Mouse (Mus musculus): Measurements from ENCODE around the gene Gm3435. TPM values are rescaled to one million over a fixed set of nuclear protein-coding genes. Genes with fewer than 3 reads are reported as not detected.
A peak's percentile ranks its signal among the peaks of the same experiment; 100 is the strongest.
"Not testable (repeated sequence)": the region's sequence is repeated elsewhere in the genome, so short reads cannot be mapped to it uniquely, and the experiment has no call there.

The Gm3435 gene
- polyA plus RNA-seq, 1 experiment from 2014 or later = 4.5 TPM

- not testable (repeated sequence) for DNase-seq (ENCODE audit: low spot score); H3K9me3 ChIP-seq (ENCODE audit: control insufficient read depth, low read length); ATAC-seq (replicated peaks; ENCODE audit: low FRiP score, low TSS enrichment, low read depth); H3K4me2 ChIP-seq (ENCODE audit: low read length); H3K4me1 ChIP-seq (replicated peaks; ENCODE audit: control insufficient read depth, insufficient read depth, low read length); H3K9ac ChIP-seq (ENCODE audit: low read length); H3K27ac ChIP-seq (ENCODE audit: low read depth); H3K4me3 ChIP-seq (ENCODE audit: low read depth, low read length); H3K27me3 ChIP-seq (replicated peaks; ENCODE audit: control insufficient read depth, insufficient read depth, low read length)
- peaks cover 24% of the 10 kb centered on the region for H3K36me3 ChIP-seq (ENCODE audit: control insufficient read depth, insufficient read depth, low read length)
- WGBS = 91% methylated on average over 9 of the region's 13 CpGs
Measured at GRCm38 (mm10) chr17:15053829-15054200, 43.8 kb downstream of the Gm3435 start.

GRCm38 (mm10) chr17:15055925-15056324 is 45.9 kb downstream of the Gm3435 start:
- ATAC-seq (replicated peaks; ENCODE audit: low FRiP score, low TSS enrichment, low read depth) (no peak), DNase-seq (ENCODE audit: low spot score) (no peak)
- no peaks in the 10 kb centered on the region for H3K9me3 ChIP-seq (ENCODE audit: control insufficient read depth, low read length)
- H3K36me3 ChIP-seq (ENCODE audit: control insufficient read depth, insufficient read depth, low read length) = peaks cover 37% of the 10 kb centered on the region
- no peak overlapping the region for H3K27ac ChIP-seq (ENCODE audit: low read depth)
- no peaks in the 10 kb centered on the region for H3K27me3 ChIP-seq (replicated peaks; ENCODE audit: control insufficient read depth, insufficient read depth, low read length)
- no peak overlapping the region for H3K4me2 ChIP-seq (ENCODE audit: low read length)
- no peaks in the 10 kb centered on the region for H3K4me1 ChIP-seq (replicated peaks; ENCODE audit: control insufficient read depth, insufficient read depth, low read length)
- H3K4me3 ChIP-seq (ENCODE audit: low read depth, low read length) = no peak overlapping the region
- 84% methylated on average over 4 of the region's 4 CpGs for WGBS
- H3K9ac ChIP-seq (ENCODE audit: low read length) = no peak overlapping the region

GRCm38 (mm10) chr17:15058161-15058591 is 48.2 kb downstream of the Gm3435 start:
- Histone ChIP-seq H3K27ac (ENCODE audit: low read depth) (no peak overlapping the region), H3K27me3 (replicated peaks; ENCODE audit: control insufficient read depth, insufficient read depth, low read length) (no peaks in the 10 kb centered on the region), H3K4me1 (replicated peaks; ENCODE audit: control insufficient read depth, insufficient read depth, low read length) (no peaks in the 10 kb centered on the region), H3K4me3 (ENCODE audit: low read depth, low read length) (no peak overlapping the region), H3K9ac (ENCODE audit: low read length) (no peak overlapping the region), H3K4me2 (ENCODE audit: low read length) (no peak overlapping the region), H3K9me3 (ENCODE audit: control insufficient read depth, low read length) (no peaks in the 10 kb centered on the region), H3K36me3 (ENCODE audit: control insufficient read depth, insufficient read depth, low read length) (peaks cover 47% of the 10 kb centered on the region)
- 84% methylated on average over 5 of the region's 5 CpGs for WGBS
- ATAC-seq (replicated peaks; ENCODE audit: low FRiP score, low TSS enrichment, low read depth) (no peak), DNase-seq (ENCODE audit: low spot score) (no peak)

DNA sequence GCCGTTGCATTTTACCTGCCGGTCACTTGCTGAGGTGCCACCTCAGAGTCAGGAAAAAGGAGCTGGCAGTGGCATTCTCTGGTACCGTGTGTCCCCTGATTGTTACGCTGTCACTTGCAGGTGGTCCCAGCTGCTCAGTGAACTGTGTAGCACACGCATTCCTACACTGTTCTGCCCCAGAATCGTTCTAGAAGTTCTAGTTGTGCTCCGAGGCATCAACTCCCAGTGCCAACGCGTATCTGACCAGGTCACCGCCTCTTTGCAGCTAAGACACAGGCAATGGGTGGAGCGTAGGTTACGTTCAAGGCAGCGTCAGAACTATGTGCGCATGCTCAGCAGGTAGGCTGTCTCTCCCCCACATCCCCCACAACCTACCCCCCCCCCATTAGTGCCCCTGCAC is 49.7 kb downstream of the Gm3435 start:
- no peak for ATAC-seq (replicated peaks; ENCODE audit: low FRiP score, low TSS enrichment, low read depth)
- no peak overlapping the region for H3K4me2 ChIP-seq (ENCODE audit: low read length)
- H3K9ac ChIP-seq (ENCODE audit: low read length) = no peak overlapping the region
- no peak overlapping the region for H3K27ac ChIP-seq (ENCODE audit: low read depth)
- 94% methylated on average over 14 of the region's 14 CpGs for WGBS
- H3K4me3 ChIP-seq (ENCODE audit: low read depth, low read length) = no peak overlapping the region
- no peaks in the 10 kb centered on the region for H3K9me3 ChIP-seq (ENCODE audit: control insufficient read depth, low read length)
- H3K36me3 ChIP-seq (ENCODE audit: control insufficient read depth, insufficient read depth, low read length) = peaks cover 58% of the 10 kb centered on the region
- no peaks in the 10 kb centered on the region for H3K27me3 ChIP-seq (replicated peaks; ENCODE audit: control insufficient read depth, insufficient read depth, low read length)
- no peaks in the 10 kb centered on the region for H3K4me1 ChIP-seq (replicated peaks; ENCODE audit: control insufficient read depth, insufficient read depth, low read length)
- no peak for DNase-seq (ENCODE audit: low spot score)

DNA sequence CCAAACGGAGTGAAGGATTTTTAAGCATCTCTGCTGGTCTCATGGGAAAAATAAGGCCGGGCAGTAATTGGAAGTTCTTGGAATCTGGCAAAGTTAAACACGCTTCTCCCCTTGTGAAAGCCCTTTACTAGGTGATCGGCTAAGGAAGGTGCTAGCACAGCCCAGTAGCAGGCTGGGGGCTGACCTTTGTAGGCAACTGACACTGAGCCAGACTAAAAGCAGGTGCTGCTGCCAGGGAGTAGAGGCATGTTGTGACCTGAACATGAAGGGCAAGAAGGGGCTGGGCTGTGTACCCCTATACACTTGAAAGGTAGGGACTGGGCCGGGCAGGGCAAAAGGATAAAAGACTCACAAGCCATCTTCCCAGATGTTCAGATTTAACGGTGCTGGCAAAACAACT is 50.4 kb downstream of the Gm3435 start:
- H3K27me3 ChIP-seq (replicated peaks; ENCODE audit: control insufficient read depth, insufficient read depth, low read length) = no peaks in the 10 kb centered on the region
- no peak overlapping the region for H3K9ac ChIP-seq (ENCODE audit: low read length)
- H3K27ac ChIP-seq (ENCODE audit: low read depth) = no peak overlapping the region
- H3K4me1 ChIP-seq (replicated peaks; ENCODE audit: control insufficient read depth, insufficient read depth, low read length) = no peaks in the 10 kb centered on the region
- WGBS = 88% methylated on average over 6 of the region's 6 CpGs
- H3K4me2 ChIP-seq (ENCODE audit: low read length) = no peak overlapping the region
- no peak overlapping the region for H3K4me3 ChIP-seq (ENCODE audit: low read depth, low read length)
- H3K36me3 ChIP-seq (ENCODE audit: control insufficient read depth, insufficient read depth, low read length) = peaks cover 58% of the 10 kb centered on the region
- ATAC-seq (replicated peaks; ENCODE audit: low FRiP score, low TSS enrichment, low read depth) (no peak), DNase-seq (ENCODE audit: low spot score) (no peak)
- H3K9me3 ChIP-seq (ENCODE audit: control insufficient read depth, low read length) = no peaks in the 10 kb centered on the region

GRCm38 (mm10) chr17:15065391-15066024 is 55.5 kb downstream of the Gm3435 start:
- peak overlapping the region; percentile 15; the same call in 1 of the 2 replicates for H3K4me2 ChIP-seq (ENCODE audit: low read length)
- H3K36me3 ChIP-seq (ENCODE audit: control insufficient read depth, insufficient read depth, low read length) = peaks cover 21% of the 10 kb centered on the region
- WGBS = 40% methylated on average over 13 of the region's 13 CpGs
- no peak overlapping the region for H3K9ac ChIP-seq (ENCODE audit: low read length)
- peaks cover 9% of the 10 kb centered on the region; the same call in 1 of the 2 replicates for H3K4me1 ChIP-seq (replicated peaks; ENCODE audit: control insufficient read depth, insufficient read depth, low read length)
- DNase-seq (ENCODE audit: low spot score) = peak; percentile 88
- H3K9me3 ChIP-seq (ENCODE audit: control insufficient read depth, low read length) = no peaks in the 10 kb centered on the region
- H3K27ac ChIP-seq (ENCODE audit: low read depth) = no peak overlapping the region
- no peaks in the 10 kb centered on the region for H3K27me3 ChIP-seq (replicated peaks; ENCODE audit: control insufficient read depth, insufficient read depth, low read length)
- H3K4me3 ChIP-seq (ENCODE audit: low read depth, low read length) = no peak overlapping the region
- peak; percentile 50; the same call in 1 of the 2 replicates for ATAC-seq (replicated peaks; ENCODE audit: low FRiP score, low TSS enrichment, low read depth)

GRCm38 (mm10) chr17:15066066-15066465 is 56.1 kb downstream of the Gm3435 start:
- Histone ChIP-seq H3K27ac (ENCODE audit: low read depth) (no peak overlapping the region), H3K36me3 (ENCODE audit: control insufficient read depth, insufficient read depth, low read length) (peaks cover 20% of the 10 kb centered on the region), H3K4me2 (ENCODE audit: low read length) (peak overlapping the region; percentile 15; the same call in 1 of the 2 replicates), H3K9me3 (ENCODE audit: control insufficient read depth, low read length) (no peaks in the 10 kb centered on the region), H3K4me3 (ENCODE audit: low read depth, low read length) (no peak overlapping the region), H3K27me3 (replicated peaks; ENCODE audit: control insufficient read depth, insufficient read depth, low read length) (no peaks in the 10 kb centered on the region), H3K4me1 (replicated peaks; ENCODE audit: control insufficient read depth, insufficient read depth, low read length) (peaks cover 9% of the 10 kb centered on the region; the same call in 1 of the 2 replicates), H3K9ac (ENCODE audit: low read length) (no peak overlapping the region)
- DNase-seq (ENCODE audit: low spot score) = no peak
- 46% methylated on average over 6 of the region's 6 CpGs for WGBS
- peak; percentile 55 for ATAC-seq (replicated peaks; ENCODE audit: low FRiP score, low TSS enrichment, low read depth)

DNA sequence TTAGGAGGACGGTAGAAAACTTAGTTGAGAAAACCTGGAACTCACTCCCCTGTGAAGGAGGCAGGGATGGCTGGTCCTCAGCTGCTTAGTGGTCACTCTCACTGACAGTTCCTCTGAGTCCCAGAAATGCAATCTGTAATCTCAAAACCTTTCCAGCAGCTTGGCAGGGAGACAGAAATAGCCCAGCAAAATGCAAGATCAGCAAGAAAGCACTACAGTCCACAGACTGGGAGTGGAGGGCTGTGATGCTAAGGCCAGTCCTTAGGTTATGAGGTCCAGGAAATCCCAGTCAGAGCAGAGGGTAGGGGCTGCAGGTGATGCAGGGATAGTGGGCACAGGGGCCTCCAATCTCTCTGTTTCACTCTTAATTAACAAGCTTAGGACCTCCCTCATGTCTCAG is 56.9 kb downstream of the Gm3435 start:
- Histone ChIP-seq H3K4me1 (replicated peaks; ENCODE audit: control insufficient read depth, insufficient read depth, low read length) (peaks cover 9% of the 10 kb centered on the region; the same call in 1 of the 2 replicates), H3K36me3 (ENCODE audit: control insufficient read depth, insufficient read depth, low read length) (peaks cover 14% of the 10 kb centered on the region), H3K4me3 (ENCODE audit: low read depth, low read length) (no peak overlapping the region), H3K9ac (ENCODE audit: low read length) (no peak overlapping the region), H3K27me3 (replicated peaks; ENCODE audit: control insufficient read depth, insufficient read depth, low read length) (no peaks in the 10 kb centered on the region), H3K4me2 (ENCODE audit: low read length) (no peak overlapping the region), H3K27ac (ENCODE audit: low read depth) (no peak overlapping the region), H3K9me3 (ENCODE audit: control insufficient read depth, low read length) (no peaks in the 10 kb centered on the region)
- ATAC-seq (replicated peaks; ENCODE audit: low FRiP score, low TSS enrichment, low read depth) (no peak), DNase-seq (ENCODE audit: low spot score) (no peak)
- WGBS = 61% methylated on average over 1 of the region's 1 CpGs
